Mouse (Mus musculus): ENCODE data around the gene Nell2.
A peak's percentile ranks its signal among the peaks of the same experiment; 100 is the strongest.

Nell2 gene

DNA sequence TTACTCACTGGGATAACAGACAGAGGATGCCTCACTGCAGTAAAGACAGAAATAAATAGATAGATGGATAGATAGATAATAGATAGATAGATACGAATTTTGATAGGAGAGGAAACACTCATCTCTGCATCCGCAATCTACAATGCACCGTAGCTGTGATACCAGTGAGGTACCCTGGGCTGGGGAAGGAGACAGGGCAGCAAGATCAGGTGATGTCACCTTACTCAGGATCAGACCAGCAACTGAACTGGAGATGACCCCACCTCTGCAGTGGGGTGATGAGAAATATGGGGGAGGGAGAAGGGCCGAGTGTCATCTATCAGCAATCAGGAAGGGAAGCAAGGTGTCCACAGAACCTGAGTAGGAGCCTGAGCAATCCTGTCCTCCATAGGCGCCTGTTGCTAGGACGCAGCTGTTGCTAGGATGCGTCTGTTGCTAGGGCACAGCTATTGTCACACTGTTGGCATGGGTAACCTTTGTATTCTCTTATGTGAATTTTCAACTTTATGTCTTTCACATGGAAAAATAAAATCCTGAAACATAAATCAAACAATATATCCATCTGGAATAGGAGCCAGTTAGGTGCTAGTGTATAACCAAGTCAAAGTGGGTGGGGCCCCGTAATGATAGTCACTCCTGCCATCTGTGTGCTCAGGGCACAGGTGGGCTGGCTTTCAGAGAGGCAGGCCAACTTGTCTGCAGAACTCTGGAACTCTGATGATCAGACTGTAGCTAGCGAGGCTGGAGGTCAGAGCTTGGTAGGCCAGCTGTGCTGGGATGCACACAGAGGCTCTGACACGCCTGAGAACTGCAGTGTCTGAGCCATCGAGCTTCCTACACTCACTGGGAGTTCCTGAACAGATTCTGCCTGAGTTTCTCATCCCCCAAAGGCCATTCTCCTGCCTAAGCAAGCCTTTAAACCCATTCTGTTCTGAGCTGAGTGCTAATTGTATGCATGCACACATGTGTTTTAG is 193.7 kb downstream of the Nell2 start:
- DNase-seq (ENCODE audit: low spot score), result peak; percentile 34

GRCm38 (mm10) chr15:95333229-95333628 is 195.1 kb downstream of the Nell2 start:
- DNase-seq (ENCODE audit: low spot score), result no peak

DNA sequence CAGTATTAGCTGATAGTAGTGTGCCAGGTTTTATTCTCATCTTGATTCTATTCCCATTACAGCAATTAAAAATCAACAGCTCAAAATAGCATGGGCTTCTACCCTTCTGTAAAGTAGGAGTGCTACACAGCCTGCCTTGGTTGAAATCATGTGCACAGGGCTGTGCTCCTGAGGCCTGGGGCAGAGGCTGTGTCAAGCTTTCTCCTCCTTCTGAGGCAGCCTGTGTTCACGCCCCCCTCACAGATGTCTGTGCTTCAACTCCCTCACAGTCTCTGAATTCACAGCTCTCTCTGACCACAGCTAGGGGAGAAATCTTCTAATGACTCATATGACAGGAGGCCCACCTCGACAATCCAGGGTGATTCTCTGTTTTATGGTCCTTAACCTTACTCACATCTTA is 197.4 kb downstream of the Nell2 start:
- no peak for DNase-seq (ENCODE audit: low spot score)

DNA sequence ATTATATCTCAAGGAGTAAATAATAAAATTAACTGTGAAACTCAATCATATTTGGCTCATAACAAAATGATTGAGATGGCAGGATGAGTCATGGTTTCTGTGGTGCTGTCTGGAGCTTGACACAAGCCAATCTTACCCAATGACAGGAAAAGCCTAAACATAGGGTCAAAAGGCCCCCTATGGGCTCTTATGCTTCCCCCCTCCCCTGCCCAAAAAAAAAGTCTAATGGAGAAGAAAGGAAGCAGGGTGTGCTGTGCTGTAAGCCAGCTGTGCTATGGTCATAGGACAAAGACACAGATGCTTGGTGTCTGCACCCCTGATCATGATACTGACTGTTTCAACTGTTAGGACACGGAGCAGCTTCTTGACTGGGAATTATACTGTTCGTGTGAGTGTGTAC is 205.6 kb downstream of the Nell2 start:
- DNase-seq (ENCODE audit: low spot score), result no peak

- DNase-seq (ENCODE audit: low spot score), result no peak
Measured at GRCm38 (mm10) chr15:95316626-95317025, 211.7 kb downstream of the Nell2 start.

- no peak for DNase-seq (ENCODE audit: low spot score)
Measured at GRCm38 (mm10) chr15:95314808-95315145, 213.6 kb downstream of the Nell2 start.

GRCm38 (mm10) chr15:95314121-95314807 is 214.1 kb downstream of the Nell2 start:
- DNase-seq (ENCODE audit: low spot score), result peak; percentile 17

GRCm38 (mm10) chr15:95313286-95313685 is 215.1 kb downstream of the Nell2 start:
- no peak for DNase-seq (ENCODE audit: low spot score)

GRCm38 (mm10) chr15:95304102-95304501 is 224.3 kb downstream of the Nell2 start:
- DNase-seq (ENCODE audit: low spot score), result no peak

- no peak for DNase-seq (ENCODE audit: low spot score)
Measured at GRCm38 (mm10) chr15:95296561-95296960, 231.8 kb downstream of the Nell2 start.

DNA sequence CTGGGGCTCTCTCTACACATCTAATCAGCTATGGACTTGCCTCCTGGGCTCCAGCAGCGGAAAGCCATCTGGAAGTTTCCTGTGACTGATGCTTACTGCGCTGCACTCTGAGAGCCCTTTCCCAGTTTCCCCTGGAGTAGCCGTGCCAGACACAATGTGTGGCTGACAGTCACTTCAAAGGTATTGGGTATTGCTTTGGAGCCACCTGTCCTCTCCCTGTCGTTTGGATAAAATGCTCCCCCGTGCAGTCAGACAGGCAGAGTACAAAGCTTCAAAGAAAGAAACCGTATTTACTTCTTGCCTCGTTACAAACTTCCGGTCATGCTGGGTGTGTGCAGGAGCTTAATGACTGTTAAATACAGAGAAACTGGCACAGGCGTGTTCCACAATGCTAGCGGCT is 239.3 kb downstream of the Nell2 start:
- peak; percentile 18 for DNase-seq (ENCODE audit: low spot score)

DNA sequence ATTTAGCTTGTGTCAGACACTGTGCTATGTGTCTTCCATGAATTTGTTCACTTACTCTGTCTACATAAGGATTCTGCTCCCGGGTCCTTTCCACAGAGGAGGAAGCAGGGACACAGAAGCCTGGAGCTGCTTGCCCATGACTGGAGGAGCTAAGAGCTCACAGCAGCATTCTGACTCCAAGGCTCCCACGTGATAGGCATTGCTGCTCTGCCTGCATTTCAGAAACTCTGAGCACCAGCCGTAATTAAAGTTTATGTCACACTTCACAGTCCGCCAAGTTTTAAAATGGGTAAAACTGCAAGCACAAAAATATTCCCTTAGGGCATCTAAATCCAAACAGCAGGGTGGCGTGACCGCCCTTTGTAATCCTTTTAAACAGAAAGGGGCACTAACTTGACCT is 243.2 kb downstream of the Nell2 start:
- peak; percentile 35 for DNase-seq (ENCODE audit: low spot score)

DNA sequence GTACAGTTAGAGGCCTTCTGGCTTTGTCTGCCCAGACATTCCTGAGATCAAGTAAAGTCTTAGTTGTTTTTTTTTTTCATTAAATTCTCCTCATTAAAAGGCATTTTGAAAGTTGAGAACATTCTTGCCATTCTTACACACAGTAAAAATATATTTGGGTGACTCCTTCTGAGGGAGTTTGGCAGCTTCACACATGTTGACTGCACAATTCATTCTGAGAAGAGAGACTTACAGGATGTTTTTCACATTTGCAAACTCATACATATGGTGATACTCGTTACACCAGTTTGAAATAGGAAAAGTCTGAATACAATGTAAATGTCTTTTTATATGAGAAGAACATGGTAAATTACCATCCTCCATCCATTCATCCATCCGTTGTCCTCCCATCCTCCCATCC is 247.4 kb downstream of the Nell2 start:
- DNase-seq (ENCODE audit: low spot score), result no peak

GRCm38 (mm10) chr15:95278001-95278400 is 250.4 kb downstream of the Nell2 start:
- no peak for DNase-seq (ENCODE audit: low spot score)

DNA sequence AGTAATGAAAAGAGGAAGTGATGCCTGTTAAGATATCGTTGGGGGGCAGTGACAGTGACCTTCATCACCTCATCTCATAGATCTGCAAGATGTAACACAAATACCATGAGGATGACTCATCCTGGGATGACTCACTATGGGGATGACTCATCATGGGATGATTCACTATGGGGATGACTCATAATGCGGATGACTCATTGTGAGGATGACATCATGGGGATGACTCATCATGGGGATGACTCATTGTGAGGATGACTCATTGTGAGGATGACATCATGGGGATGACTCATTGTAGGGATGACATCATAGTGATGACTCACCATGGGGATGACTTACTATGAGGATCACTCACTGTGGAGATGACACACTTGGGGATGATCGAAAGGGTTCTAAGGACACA is 251.8 kb downstream of the Nell2 start:
- DNase-seq (ENCODE audit: low spot score), result no peak

GRCm38 (mm10) chr15:95275553-95275952 is 252.8 kb downstream of the Nell2 start:
- DNase-seq (ENCODE audit: low spot score), result no peak

DNA sequence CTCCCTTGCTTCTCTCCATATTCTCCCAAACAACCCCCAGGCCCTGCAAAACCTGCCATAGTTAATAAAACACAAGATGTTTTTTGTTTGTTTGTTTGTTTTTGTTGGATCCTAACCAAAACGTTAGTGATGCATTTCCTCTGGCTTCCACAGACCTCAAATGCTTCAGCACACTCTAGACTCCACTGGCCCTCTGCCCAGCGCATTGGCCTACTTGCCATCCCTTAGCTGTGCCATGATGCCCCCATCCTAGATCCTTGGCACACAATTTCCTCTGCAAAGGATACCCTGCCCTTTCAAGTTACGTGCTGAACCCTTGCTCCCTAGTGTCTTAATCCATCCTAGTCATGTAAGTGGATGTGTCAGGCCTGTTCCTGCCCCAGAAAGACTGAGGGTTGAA is 255.1 kb downstream of the Nell2 start:
- no peak for DNase-seq (ENCODE audit: low spot score)

DNA sequence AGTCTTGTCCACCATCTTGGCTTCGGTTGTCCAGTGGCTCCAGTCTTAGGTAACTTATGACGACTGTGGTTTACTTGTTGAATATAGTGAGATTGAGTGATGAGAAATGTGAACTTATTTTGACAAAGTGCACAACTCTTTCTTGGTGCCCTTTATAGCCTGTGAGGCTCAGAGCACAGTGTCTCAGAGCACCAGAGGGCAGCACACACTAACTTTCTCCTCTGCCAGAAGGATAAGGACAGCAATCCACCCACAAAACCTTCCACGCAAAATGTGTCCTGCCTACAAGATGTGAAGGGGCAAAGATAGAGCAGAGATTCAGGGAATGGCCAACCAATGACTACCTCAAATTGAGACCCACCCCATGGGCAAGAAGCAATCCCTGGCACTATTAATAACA is 256.2 kb downstream of the Nell2 start:
- no peak for DNase-seq (ENCODE audit: low spot score)

DNA sequence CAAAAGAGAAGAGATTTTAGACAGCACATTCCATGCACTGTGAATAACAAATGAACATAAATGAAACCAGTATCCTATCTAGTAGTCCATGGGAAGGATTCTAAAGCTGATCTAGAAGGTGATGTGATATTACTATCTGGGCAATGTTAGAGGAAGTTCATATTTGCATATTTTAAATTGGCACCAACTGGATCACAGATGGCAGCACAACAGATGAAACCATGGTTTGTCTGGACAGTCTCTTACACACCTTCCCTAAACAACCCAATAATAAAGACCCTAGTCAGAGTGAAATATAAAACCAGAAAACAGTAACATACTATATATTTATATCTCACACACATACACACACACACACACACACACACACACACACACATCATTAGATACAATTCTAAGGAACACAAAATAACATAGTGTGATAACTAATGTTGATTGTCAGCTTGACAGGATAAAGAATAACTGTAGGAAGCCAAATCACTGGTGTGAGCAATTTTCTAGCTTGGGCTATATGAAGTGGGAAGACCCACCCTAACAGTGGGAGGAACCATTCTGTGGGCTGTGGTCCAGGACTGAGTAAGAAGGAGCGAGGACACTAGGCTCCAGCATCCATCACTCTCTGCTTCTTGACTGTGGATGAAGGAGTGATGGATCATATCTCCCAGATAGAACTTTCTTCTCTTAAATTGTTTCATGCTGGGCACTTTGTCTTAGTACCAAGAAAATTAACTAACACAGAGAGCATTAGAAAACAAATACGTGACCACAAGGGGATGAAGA is 268.5 kb downstream of the Nell2 start:
- DNase-seq (ENCODE audit: low spot score), result no peak

GRCm38 (mm10) chr15:95257131-95257530 is 271.2 kb downstream of the Nell2 start:
- DNase-seq (ENCODE audit: low spot score), result no peak

DNA sequence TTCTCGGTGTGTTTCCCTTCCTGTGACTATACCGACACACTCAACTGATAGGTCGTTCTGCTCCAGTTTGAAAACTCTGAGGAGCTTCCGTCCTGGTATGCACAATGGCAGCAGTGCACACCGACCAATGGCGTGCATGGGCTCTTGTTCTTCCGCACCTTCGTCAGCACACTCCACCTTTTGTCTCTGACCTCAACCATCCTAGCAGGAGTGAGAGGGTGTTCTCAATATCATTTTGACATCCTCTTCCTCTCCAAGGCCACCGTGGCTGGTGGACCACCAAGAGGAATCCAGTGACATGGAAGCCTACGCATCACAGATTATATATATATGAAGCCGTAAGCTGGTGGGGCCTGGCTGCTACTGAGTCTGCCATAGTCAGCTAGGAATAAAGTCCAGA is 282.8 kb downstream of the Nell2 start:
- DNase-seq (ENCODE audit: low spot score), result no peak

DNA sequence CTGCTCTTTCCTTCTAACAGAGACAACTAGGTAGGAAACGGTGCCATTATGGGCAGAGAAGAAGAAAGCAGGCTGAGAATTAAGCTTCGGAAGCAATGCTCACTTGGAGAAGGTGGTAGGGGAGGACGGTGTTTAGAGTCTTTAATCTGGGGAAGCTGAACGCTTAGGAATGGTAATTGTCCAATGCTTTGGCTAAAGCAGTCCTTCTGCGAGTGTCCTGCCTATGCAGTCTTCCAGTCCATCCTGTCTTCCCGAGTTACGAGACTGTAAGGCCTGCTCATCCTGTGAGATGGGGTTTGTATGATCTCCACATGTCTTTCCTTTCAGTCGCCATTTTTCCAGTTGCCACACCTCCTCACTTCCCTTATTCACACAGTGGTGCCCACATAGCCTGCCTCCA is 284.5 kb downstream of the Nell2 start:
- DNase-seq (ENCODE audit: low spot score), result no peak

DNA sequence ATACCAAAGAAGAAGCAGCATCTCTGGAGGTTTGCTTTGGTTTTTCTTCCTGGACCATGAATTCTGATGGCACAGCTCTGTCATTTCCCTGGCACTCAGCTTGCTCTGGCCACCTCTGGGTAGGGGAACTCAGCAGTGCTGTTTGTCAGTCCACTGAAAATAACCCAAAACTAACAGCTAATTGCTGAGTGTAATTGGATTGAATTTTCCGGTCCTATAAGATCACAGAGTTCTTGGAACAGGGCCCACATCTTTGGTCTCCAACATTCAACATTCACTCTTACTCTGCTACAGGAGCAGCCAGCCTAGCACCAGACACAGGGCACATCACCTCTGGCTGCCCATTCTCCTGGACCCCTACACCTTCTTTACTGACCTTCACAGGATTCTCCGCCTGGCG is 287.2 kb downstream of the Nell2 start:
- no peak for DNase-seq (ENCODE audit: low spot score)

All from embryo, embryonic 10.5 days (tissue).